19 mouse cellular contexts compared by ENCODE assay signal in the genomic region with DNA sequence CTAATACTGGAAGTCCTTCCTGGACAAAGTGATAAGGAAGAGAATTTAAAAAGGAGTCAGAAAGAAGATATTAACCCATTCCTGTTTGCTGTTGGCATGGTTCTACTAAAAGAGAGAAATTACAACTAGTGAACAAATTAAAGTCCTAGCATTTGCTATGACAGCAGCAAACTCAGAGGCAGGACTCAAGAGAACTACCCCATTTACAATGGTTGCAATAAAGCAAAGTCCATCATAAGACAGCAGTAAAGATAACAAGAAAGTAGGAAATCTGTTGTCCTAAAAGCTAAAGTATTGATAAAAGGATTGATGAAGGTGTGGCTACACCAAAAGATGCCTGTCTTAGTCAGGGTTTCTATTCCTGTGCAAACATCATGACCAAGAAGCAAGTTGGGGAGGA.
DNase-seq lines count a peak whose midpoint lies in the region; ATAC-seq and TF ChIP-seq lines count a peak whose summit lies in the region.
"Had no signal": no experiment of that assay in that cellular context is flagged by ENCODE, and none has a peak within 500 bp of the region (broad histone marks: within the 10 kb centered on the region; RNA-seq: fewer than 3 reads in every experiment).

No protein-coding gene starts in this region.

- no peak overlapping the region for H3K9ac ChIP-seq in intestine, embryonic 16.5 days (ENCODE audit: low read depth, low read length)
- no peak overlapping the region for H3K9ac ChIP-seq in intestine, embryonic 15.5 days
- no peak overlapping the region for H3K9ac ChIP-seq in intestine, postnatal 0 days (ENCODE audit: low read depth, low read length)

- peak; percentile 65; the same call in 1 of the 2 replicates for ATAC-seq in intestine, embryonic 16.5 days
- no peak for ATAC-seq in intestine, embryonic 15.5 days
- peak; percentile 55 for ATAC-seq in intestine, postnatal 0 days
- ATAC-seq: activated CD4-positive, CD25-positive, alpha-beta regulatory T cell, adult 4 months; CD4-positive, CD25-positive, alpha-beta regulatory T cell, adult 4 months; Patski had no signal

- no peak overlapping the region for H3K4me3 ChIP-seq in intestine, embryonic 16.5 days (ENCODE audit: low read length)
- H3K4me3 ChIP-seq in intestine, embryonic 15.5 days (replicated peaks): no peak overlapping the region
- no peak overlapping the region for H3K4me3 ChIP-seq in intestine, postnatal 0 days (ENCODE audit: low read depth, low read length)

- no peaks in the 10 kb centered on the region for H3K27me3 ChIP-seq in intestine, embryonic 16.5 days (replicated peaks; ENCODE audit: control insufficient read depth, insufficient read depth, low read length)
- no peaks in the 10 kb centered on the region for H3K27me3 ChIP-seq in intestine, embryonic 15.5 days (replicated peaks)
- H3K27me3 ChIP-seq in intestine, postnatal 0 days (replicated peaks; ENCODE audit: control insufficient read depth, insufficient read depth, low read length): no peaks in the 10 kb centered on the region
- H3K27me3 ChIP-seq: CH12.LX had no signal

- no peaks in the 10 kb centered on the region for H3K9me3 ChIP-seq in intestine, embryonic 16.5 days (ENCODE audit: control insufficient read depth, low read length)
- no peaks in the 10 kb centered on the region for H3K9me3 ChIP-seq in intestine, embryonic 15.5 days
- H3K9me3 ChIP-seq in intestine, postnatal 0 days (ENCODE audit: control insufficient read depth): no peaks in the 10 kb centered on the region

- H3K27ac ChIP-seq in intestine, embryonic 16.5 days (ENCODE audit: low read length): no peak overlapping the region
- H3K27ac ChIP-seq in intestine, embryonic 15.5 days: no peak overlapping the region
- no peak overlapping the region for H3K27ac ChIP-seq in intestine, postnatal 0 days (ENCODE audit: low read depth, low read length)

- no peak for TF ChIP-seq CTCF in intestine, postnatal 0 days (IDR thresholded peaks at IDR 0.05; ENCODE audit: low read depth)

- no peaks in the 10 kb centered on the region for H3K4me1 ChIP-seq in intestine, embryonic 16.5 days (ENCODE audit: control insufficient read depth, insufficient read depth, low read length)
- no peaks in the 10 kb centered on the region for H3K4me1 ChIP-seq in intestine, embryonic 15.5 days (replicated peaks)
- no peaks in the 10 kb centered on the region for H3K4me1 ChIP-seq in intestine, postnatal 0 days (replicated peaks; ENCODE audit: control insufficient read depth, insufficient read depth, low read length)

- DNase-seq in MN1 (ENCODE audit: low spot score): no peak
- DNase-seq: adrenal gland, adult 2 months; adrenal gland, adult 8-10 months; adrenal gland, postnatal 10 days; adrenal gland, postnatal 14 days; adrenal gland, postnatal 25 days; adrenal gland, postnatal 36 days; B cell, adult 2 months; cerebellum, adult 11 months; cerebellum, adult 11-12 months; cerebellum, adult 18-20 months; cerebellum, adult 2 months had no signal

- no peak overlapping the region for H3K4me2 ChIP-seq in intestine, embryonic 16.5 days (ENCODE audit: low read depth, low read length)
- H3K4me2 ChIP-seq in intestine, embryonic 15.5 days (replicated peaks): no peak overlapping the region
- H3K4me2 ChIP-seq in intestine, postnatal 0 days (replicated peaks; ENCODE audit: low read depth): no peak overlapping the region

- no peaks in the 10 kb centered on the region for H3K36me3 ChIP-seq in intestine, embryonic 16.5 days (ENCODE audit: control insufficient read depth, insufficient read depth, low read length)
- H3K36me3 ChIP-seq in intestine, embryonic 15.5 days: no peaks in the 10 kb centered on the region
- no peaks in the 10 kb centered on the region for H3K36me3 ChIP-seq in intestine, postnatal 0 days (ENCODE audit: control insufficient read depth, insufficient read depth)
